28 mouse cellular contexts compared by ENCODE assay signal in genomic region chr12:111995161-111995560, GRCm38 (mm10). TPM values are rescaled to one million over a fixed set of nuclear protein-coding genes. Genes with fewer than 3 reads are reported as not detected.
A peak's percentile ranks its signal among the peaks of the same experiment; 100 is the strongest.
DNase-seq lines count a peak whose midpoint lies in the region; ATAC-seq lines count a peak whose summit lies in the region.
"Had no signal": no experiment of that assay in that cellular context is flagged by ENCODE, and none has a peak within 500 bp of the region (broad histone marks: within the 10 kb centered on the region; RNA-seq: fewer than 3 reads in every experiment).

No protein-coding gene starts in this region.

- peaks cover 3% of the 10 kb centered on the region for H3K4me1 ChIP-seq in kidney, embryonic 16.5 days (ENCODE audit: insufficient read depth, low read length)
- no peaks in the 10 kb centered on the region for H3K4me1 ChIP-seq in neural tube, embryonic 15.5 days
- H3K4me1 ChIP-seq: embryonic facial prominence, embryonic 10.5 days; embryonic facial prominence, embryonic 13.5 days; forebrain, embryonic 12.5 days; forebrain, embryonic 15.5 days; heart, embryonic 13.5 days; hindbrain, embryonic 12.5 days; hindbrain, embryonic 15.5 days had no signal

- no peak for ATAC-seq in kidney, embryonic 16.5 days (ENCODE audit: low FRiP score, low TSS enrichment)
- no peak for ATAC-seq in neural tube, embryonic 15.5 days (ENCODE audit: low FRiP score)
- ATAC-seq: CD4-positive, CD25-positive, alpha-beta regulatory T cell, adult 4 months; forebrain, embryonic 15.5 days had no signal

- peak; percentile 77 for DNase-seq in kidney, adult 11 months
- DNase-seq in kidney, adult 8-10 months, result peak; percentile 48 to 71
- DNase-seq in kidney, postnatal 10 days, result no peak
- peak; percentile 65 for DNase-seq in A20 (ENCODE audit: low read depth, low spot score)
- DNase-seq: adrenal gland, adult 8-10 months; adrenal gland, postnatal 25 days; cerebellum, adult 11-12 months; cerebellum, adult 8-10 months; cerebellum, postnatal 10 days; cerebellum, postnatal 36 days; embryo, embryonic 11 days; gastrocnemius, postnatal 25 days; heart, adult 18-20 months; heart, postnatal 14 days had no signal

- no peaks in the 10 kb centered on the region for H3K36me3 ChIP-seq in kidney, embryonic 16.5 days (ENCODE audit: insufficient read depth, low read length)
- no peaks in the 10 kb centered on the region for H3K36me3 ChIP-seq in neural tube, embryonic 15.5 days
- H3K36me3 ChIP-seq: embryonic facial prominence, embryonic 10.5 days; embryonic facial prominence, embryonic 13.5 days; forebrain, embryonic 12.5 days; forebrain, embryonic 15.5 days; heart, embryonic 13.5 days; hindbrain, embryonic 12.5 days; hindbrain, embryonic 15.5 days had no signal

- 87% methylated on average over 2 of the region's 2 CpGs for WGBS in kidney, embryonic 16.5 days
- WGBS in neural tube, embryonic 15.5 days, result 94% methylated on average over 2 of the region's 2 CpGs

- no peak overlapping the region for H3K27ac ChIP-seq in kidney, embryonic 16.5 days (ENCODE audit: low read length)
- no peak overlapping the region for H3K27ac ChIP-seq in neural tube, embryonic 15.5 days (replicated peaks)
- H3K27ac ChIP-seq: embryonic facial prominence, embryonic 10.5 days; embryonic facial prominence, embryonic 13.5 days; forebrain, embryonic 12.5 days; forebrain, embryonic 15.5 days; heart, embryonic 13.5 days; hindbrain, embryonic 12.5 days; hindbrain, embryonic 15.5 days had no signal

- no peak overlapping the region for H3K9ac ChIP-seq in kidney, embryonic 16.5 days (replicated peaks; ENCODE audit: low read length)
- H3K9ac ChIP-seq in neural tube, embryonic 15.5 days (replicated peaks), result no peak overlapping the region
- H3K9ac ChIP-seq: embryonic facial prominence, embryonic 13.5 days; forebrain, embryonic 12.5 days; forebrain, embryonic 15.5 days; heart, embryonic 13.5 days; hindbrain, embryonic 12.5 days; hindbrain, embryonic 15.5 days had no signal

- no peaks in the 10 kb centered on the region for H3K27me3 ChIP-seq in kidney, embryonic 16.5 days (ENCODE audit: insufficient read depth, low read length)
- H3K27me3 ChIP-seq in neural tube, embryonic 15.5 days (replicated peaks), result no peaks in the 10 kb centered on the region
- H3K27me3 ChIP-seq: embryonic facial prominence, embryonic 13.5 days; forebrain, embryonic 12.5 days; forebrain, embryonic 15.5 days; heart, embryonic 13.5 days; hindbrain, embryonic 12.5 days; hindbrain, embryonic 15.5 days had no signal

- no peak overlapping the region for H3K4me2 ChIP-seq in kidney, embryonic 16.5 days (replicated peaks; ENCODE audit: low read depth, low read length)
- H3K4me2 ChIP-seq in neural tube, embryonic 15.5 days, result no peak overlapping the region
- H3K4me2 ChIP-seq: embryonic facial prominence, embryonic 13.5 days; forebrain, embryonic 12.5 days; forebrain, embryonic 15.5 days; heart, embryonic 13.5 days; hindbrain, embryonic 12.5 days; hindbrain, embryonic 15.5 days had no signal

- H3K9me3 ChIP-seq in kidney, embryonic 16.5 days (ENCODE audit: low read length), result peaks cover 8% of the 10 kb centered on the region
- no peaks in the 10 kb centered on the region for H3K9me3 ChIP-seq in neural tube, embryonic 15.5 days (replicated peaks)
- H3K9me3 ChIP-seq: embryonic facial prominence, embryonic 10.5 days; embryonic facial prominence, embryonic 13.5 days; forebrain, embryonic 12.5 days; forebrain, embryonic 15.5 days; heart, embryonic 13.5 days; hindbrain, embryonic 12.5 days; hindbrain, embryonic 15.5 days had no signal

- no peak overlapping the region for H3K4me3 ChIP-seq in kidney, embryonic 16.5 days (ENCODE audit: low read length)
- no peak overlapping the region for H3K4me3 ChIP-seq in neural tube, embryonic 15.5 days (replicated peaks)
- H3K4me3 ChIP-seq: embryonic facial prominence, embryonic 10.5 days; embryonic facial prominence, embryonic 13.5 days; erythroblast, embryonic 14.5 days; forebrain, embryonic 12.5 days; forebrain, embryonic 15.5 days; heart, embryonic 13.5 days; hindbrain, embryonic 12.5 days; hindbrain, embryonic 15.5 days had no signal

RNA-seq across cellular contexts. Expression of gene Rd3l, which starts 14.0 kb away (rescaled TPM):
- not detected in 2 replicates for polyA plus RNA-seq in kidney, embryonic 16.5 days (2015; fragmentation: Nextera tagmentation; extraction: Ambion mirVana)
- polyA plus RNA-seq in neural tube, embryonic 15.5 days (2015; fragmentation: Nextera tagmentation; extraction: Ambion mirVana), result not detected in 2 replicates
- polyA plus RNA-seq: brain, embryonic 14.5 days; C2C12; CD4-positive, CD25-positive, alpha-beta regulatory T cell, adult 4 months; embryonic facial prominence, embryonic 10.5 days; embryonic facial prominence, embryonic 13.5 days; erythroblast, embryonic 14.5 days; forebrain, embryonic 12.5 days; forebrain, embryonic 15.5 days; gonadal fat pad, adult 2 months; hindbrain, embryonic 12.5 days; hindbrain, embryonic 15.5 days had no signal

RNA-seq across cellular contexts. Expression of gene Tdrd9, which starts 23.8 kb away (rescaled TPM):
- polyA plus RNA-seq in kidney, embryonic 16.5 days (2015; fragmentation: Nextera tagmentation; extraction: Ambion mirVana), result 0.45 and 0.75 TPM in 2 replicates
- polyA plus RNA-seq in neural tube, embryonic 15.5 days (2015; fragmentation: Nextera tagmentation; extraction: Ambion mirVana), result 0.18 and 0.37 TPM in 2 replicates
- polyA plus RNA-seq: CD4-positive, CD25-positive, alpha-beta regulatory T cell, adult 4 months; erythroblast, embryonic 14.5 days had no signal

RNA-seq across cellular contexts. Expression of gene Atp5mpl, which starts 28.4 kb away (rescaled TPM):
- 713 and 717 TPM in 2 replicates for polyA plus RNA-seq in kidney, embryonic 16.5 days (2015; fragmentation: Nextera tagmentation; extraction: Ambion mirVana)
- 809 and 987 TPM in 2 replicates for polyA plus RNA-seq in neural tube, embryonic 15.5 days (2015; fragmentation: Nextera tagmentation; extraction: Ambion mirVana)
